Mouse (Mus musculus): ENCODE measurements around the gene Tspan13. TPM values are rescaled to one million over a fixed set of nuclear protein-coding genes. Genes with fewer than 3 reads are reported as not detected.

Tspan13 gene
- polyA plus RNA-seq, 1 experiment: 157 TPM

DNA sequence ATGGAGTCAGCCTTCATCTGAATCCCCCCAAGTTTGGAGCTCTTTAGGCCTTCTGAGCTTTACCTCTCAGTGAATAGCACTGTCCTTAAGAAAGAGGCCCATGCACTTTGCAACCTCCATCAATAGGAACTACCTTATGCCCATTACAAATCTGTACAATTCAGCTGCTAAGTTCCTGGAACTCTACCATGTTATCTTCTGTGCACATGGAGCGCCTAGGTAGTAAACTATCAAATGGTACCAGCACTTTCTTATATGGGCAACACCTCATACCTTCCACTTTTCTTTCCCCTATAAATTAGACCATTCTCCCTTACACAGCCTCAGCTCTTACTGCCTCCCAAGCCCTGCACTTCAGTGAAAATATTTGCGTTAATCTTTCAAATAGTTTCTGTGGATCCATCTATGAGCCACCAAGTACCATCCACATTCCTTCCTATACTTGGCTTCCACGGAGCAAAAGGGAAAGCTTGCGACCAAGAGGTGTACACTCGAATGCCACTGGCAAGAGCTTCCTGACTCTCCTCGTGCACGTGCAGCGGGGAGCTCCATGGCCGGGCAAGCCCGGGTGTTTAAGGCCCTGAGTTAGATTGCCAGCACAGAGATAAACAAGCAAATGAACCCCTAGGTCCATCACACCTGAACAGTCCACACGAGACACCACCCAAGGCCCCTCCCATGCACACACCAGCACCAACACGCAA, 11.5 kb downstream of the Tspan13 start:
- Histone ChIP-seq H3K27ac (ENCODE audit: insufficient read depth, low read length) (no peak overlapping the region), H3K4me1 (ENCODE audit: control insufficient read depth, insufficient read depth, low read length) (peaks cover 2% of the 10 kb centered on the region; the same call in 1 of the 2 replicates), H3K4me3 (replicated peaks; ENCODE audit: insufficient read depth, low read depth, low read length) (no peak overlapping the region), H3K27me3 (ENCODE audit: control insufficient read depth, insufficient read depth, low read length) (no peaks in the 10 kb centered on the region)
- WGBS: 95% methylated on average over 12 of the region's 12 CpGs
- no peak for DNase-seq
- no peak for TF ChIP-seq POLR2A (IDR thresholded peaks at IDR 0.05; ENCODE audit: borderline replicate concordance, insufficient read depth, low read length)
- TF ChIP-seq CTCF (IDR thresholded peaks at IDR 0.05; ENCODE audit: borderline replicate concordance, insufficient read depth, low read depth, low read length): no peak

- peaks cover 2% of the 10 kb centered on the region; the same call in 1 of the 2 replicates for H3K4me1 ChIP-seq (ENCODE audit: control insufficient read depth, insufficient read depth, low read length)
- WGBS: 81% methylated on average over 4 of the region's 6 CpGs
- DNase-seq: no peak
- no peak overlapping the region for H3K27ac ChIP-seq (ENCODE audit: insufficient read depth, low read length)
- no peak for TF ChIP-seq POLR2A (IDR thresholded peaks at IDR 0.05; ENCODE audit: borderline replicate concordance, insufficient read depth, low read length)
- TF ChIP-seq CTCF (IDR thresholded peaks at IDR 0.05; ENCODE audit: borderline replicate concordance, insufficient read depth, low read depth, low read length): no peak
- no peak overlapping the region for H3K4me3 ChIP-seq (replicated peaks; ENCODE audit: insufficient read depth, low read depth, low read length)
- H3K27me3 ChIP-seq (ENCODE audit: control insufficient read depth, insufficient read depth, low read length): no peaks in the 10 kb centered on the region
Observed at GRCm38 (mm10) chr12:36029687-36030086, 12.6 kb downstream of the Tspan13 start.

GRCm38 (mm10) chr12:36028968-36029645, 13.2 kb downstream of the Tspan13 start:
- TF ChIP-seq POLR2A (IDR thresholded peaks at IDR 0.05; ENCODE audit: borderline replicate concordance, insufficient read depth, low read length) (no peak), CTCF (IDR thresholded peaks at IDR 0.05; ENCODE audit: borderline replicate concordance, insufficient read depth, low read depth, low read length) (no peak)
- no peak for DNase-seq
- Histone ChIP-seq H3K27me3 (ENCODE audit: control insufficient read depth, insufficient read depth, low read length) (no peaks in the 10 kb centered on the region), H3K4me1 (ENCODE audit: control insufficient read depth, insufficient read depth, low read length) (peaks cover 5% of the 10 kb centered on the region; the same call in 1 of the 2 replicates), H3K27ac (ENCODE audit: insufficient read depth, low read length) (no peak overlapping the region), H3K4me3 (replicated peaks; ENCODE audit: insufficient read depth, low read depth, low read length) (no peak overlapping the region)
- WGBS: 59% methylated on average over 5 of the region's 5 CpGs

- no peak overlapping the region for H3K4me3 ChIP-seq (replicated peaks; ENCODE audit: insufficient read depth, low read depth, low read length)
- WGBS: 71% methylated on average over 2 of the region's 2 CpGs
- H3K27ac ChIP-seq (ENCODE audit: insufficient read depth, low read length): no peak overlapping the region
- TF ChIP-seq POLR2A (IDR thresholded peaks at IDR 0.05; ENCODE audit: borderline replicate concordance, insufficient read depth, low read length) (no peak), CTCF (IDR thresholded peaks at IDR 0.05; ENCODE audit: borderline replicate concordance, insufficient read depth, low read depth, low read length) (no peak)
- H3K4me1 ChIP-seq (ENCODE audit: control insufficient read depth, insufficient read depth, low read length): peaks cover 10% of the 10 kb centered on the region
- peak in 1 of 2 experiments; percentile 49 for DNase-seq
- H3K27me3 ChIP-seq (ENCODE audit: control insufficient read depth, insufficient read depth, low read length): no peaks in the 10 kb centered on the region
Observed at GRCm38 (mm10) chr12:36027171-36027570, 15.1 kb downstream of the Tspan13 start.

- DNase-seq: no peak
- H3K27me3 ChIP-seq (ENCODE audit: control insufficient read depth, insufficient read depth, low read length): no peaks in the 10 kb centered on the region
- H3K4me3 ChIP-seq (replicated peaks; ENCODE audit: insufficient read depth, low read depth, low read length): no peak overlapping the region
- WGBS: 89% methylated on average over 4 of the region's 4 CpGs
- no peak overlapping the region for H3K27ac ChIP-seq (ENCODE audit: insufficient read depth, low read length)
- TF ChIP-seq POLR2A (IDR thresholded peaks at IDR 0.05; ENCODE audit: borderline replicate concordance, insufficient read depth, low read length): no peak
- TF ChIP-seq CTCF (IDR thresholded peaks at IDR 0.05; ENCODE audit: borderline replicate concordance, insufficient read depth, low read depth, low read length): no peak
- H3K4me1 ChIP-seq (ENCODE audit: control insufficient read depth, insufficient read depth, low read length): peaks cover 10% of the 10 kb centered on the region
Observed at GRCm38 (mm10) chr12:36026126-36026525, 16.2 kb downstream of the Tspan13 start.

DNA sequence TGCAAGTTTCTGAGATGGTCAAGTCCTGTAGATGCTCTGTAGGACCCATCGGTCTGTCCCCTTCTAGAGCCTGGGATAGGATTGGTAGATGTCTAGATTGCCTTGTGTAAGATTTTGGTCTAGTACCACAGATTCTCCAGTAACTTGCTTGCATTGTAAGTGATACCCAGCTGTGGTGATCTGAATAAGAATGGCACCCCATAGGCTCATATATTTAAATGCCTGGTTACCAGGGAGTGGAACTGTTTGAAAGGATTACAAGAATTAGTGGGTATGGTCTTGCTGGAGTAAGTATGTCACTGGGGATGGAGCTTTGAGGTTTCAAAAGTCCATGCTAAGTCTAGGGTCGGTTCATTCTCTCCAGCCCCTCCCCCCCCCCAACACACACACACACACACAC, 21.6 kb downstream of the Tspan13 start:
- DNase-seq: no peak
- peaks cover 8% of the 10 kb centered on the region for H3K4me1 ChIP-seq (ENCODE audit: control insufficient read depth, insufficient read depth, low read length)
- H3K27me3 ChIP-seq (ENCODE audit: control insufficient read depth, insufficient read depth, low read length): no peaks in the 10 kb centered on the region
- H3K4me3 ChIP-seq (replicated peaks; ENCODE audit: insufficient read depth, low read depth, low read length): no peak overlapping the region
- no peak for TF ChIP-seq CTCF (IDR thresholded peaks at IDR 0.05; ENCODE audit: borderline replicate concordance, insufficient read depth, low read depth, low read length)
- no peak for TF ChIP-seq POLR2A (IDR thresholded peaks at IDR 0.05; ENCODE audit: borderline replicate concordance, insufficient read depth, low read length)
- no peak overlapping the region for H3K27ac ChIP-seq (ENCODE audit: insufficient read depth, low read length)
- 65% methylated on average over 2 of the region's 2 CpGs for WGBS

- DNase-seq: no peak
- Histone ChIP-seq H3K4me3 (replicated peaks; ENCODE audit: insufficient read depth, low read depth, low read length) (no peak overlapping the region), H3K4me1 (ENCODE audit: control insufficient read depth, insufficient read depth, low read length) (peaks cover 8% of the 10 kb centered on the region), H3K27me3 (ENCODE audit: control insufficient read depth, insufficient read depth, low read length) (no peaks in the 10 kb centered on the region), H3K27ac (ENCODE audit: insufficient read depth, low read length) (no peak overlapping the region)
- TF ChIP-seq POLR2A (IDR thresholded peaks at IDR 0.05; ENCODE audit: borderline replicate concordance, insufficient read depth, low read length): no peak
- no peak for TF ChIP-seq CTCF (IDR thresholded peaks at IDR 0.05; ENCODE audit: borderline replicate concordance, insufficient read depth, low read depth, low read length)
- 93% methylated on average over 3 of the region's 3 CpGs for WGBS
Observed at GRCm38 (mm10) chr12:36020081-36020480, 22.2 kb downstream of the Tspan13 start.

GRCm38 (mm10) chr12:36019572-36019971, 22.7 kb downstream of the Tspan13 start:
- 86% methylated on average over 4 of the region's 4 CpGs for WGBS
- Histone ChIP-seq H3K27me3 (ENCODE audit: control insufficient read depth, insufficient read depth, low read length) (no peaks in the 10 kb centered on the region), H3K4me1 (ENCODE audit: control insufficient read depth, insufficient read depth, low read length) (peaks cover 8% of the 10 kb centered on the region), H3K27ac (ENCODE audit: insufficient read depth, low read length) (no peak overlapping the region), H3K4me3 (replicated peaks; ENCODE audit: insufficient read depth, low read depth, low read length) (no peak overlapping the region)
- TF ChIP-seq CTCF (IDR thresholded peaks at IDR 0.05; ENCODE audit: borderline replicate concordance, insufficient read depth, low read depth, low read length) (no peak), POLR2A (IDR thresholded peaks at IDR 0.05; ENCODE audit: borderline replicate concordance, insufficient read depth, low read length) (no peak)
- no peak for DNase-seq

Measured in cerebellum, adult 2 months (tissue).